Mouse (Mus musculus) forebrain, embryonic 16.5 days (tissue): ENCODE data around the gene Slc12a1. TPM values are rescaled to one million over a fixed set of nuclear protein-coding genes. Genes with fewer than 3 reads are reported as not detected.

Source experiments
- ATAC-seq: fragments of 200-750 bp; cut with Nextera tagmentation; 2 replicates; pipeline ENCODE4 v1.8.0; 2017; ENCODE audit warnings: mild to moderate bottlenecking, moderate library complexity
- H3K27ac ChIP-seq: fragments of 300-500 bp; sonication (generic); 2 replicates; pipeline ENCODE4 v1.5.1; 2014; ENCODE audit warnings: low read length, control low read depth
- H3K27me3 ChIP-seq: fragments of 300-500 bp; sonication (generic); replicated peaks from 2 replicates; pipeline ENCODE4 v1.6.1; 2014; ENCODE audit warnings: low read length; ENCODE audit not compliant: control insufficient read depth, insufficient read depth
- H3K36me3 ChIP-seq: fragments of 300-500 bp; sonication (generic); 2 replicates; pipeline ENCODE4 v1.6.1; 2014; ENCODE audit not compliant: control insufficient read depth, insufficient read depth
- H3K4me1 ChIP-seq: fragments of 300-500 bp; sonication (generic); replicated peaks from 2 replicates; pipeline ENCODE4 v1.6.1; 2014; ENCODE audit warnings: low read length; ENCODE audit not compliant: control insufficient read depth, insufficient read depth
- H3K4me2 ChIP-seq: fragments of 300-500 bp; sonication (generic); 2 replicates; pipeline ENCODE4 v1.6.1; 2014; ENCODE audit warnings: mild to moderate bottlenecking, low read length, control low read depth
- H3K4me3 ChIP-seq: fragments of 300-500 bp; sonication (generic); replicated peaks from 2 replicates; pipeline ENCODE4 v1.5.1; 2014; ENCODE audit warnings: mild to moderate bottlenecking, low read length, control low read depth
- H3K9ac ChIP-seq: fragments of 300-500 bp; sonication (generic); replicated peaks from 2 replicates; pipeline ENCODE4 v1.6.1; 2014; ENCODE audit warnings: low read depth, low read length, control low read depth
- H3K9me3 ChIP-seq: fragments of 300-500 bp; sonication (generic); 2 replicates; pipeline ENCODE4 v1.6.1; 2016; ENCODE audit warnings: low read length; ENCODE audit not compliant: control insufficient read depth
- WGBS: fragments of 180-500 bp; shearing (Covaris S2); extraction: QIAGEN DNeasy Blood & Tissue Kit; methylation state at CpG from one replicate; pipeline ENCODE4 v1.1.7; 2014; 5-methylcytosine and 5-hydroxymethylcytosine counted together
- polyA plus RNA-seq: library from polyadenylated mRNA; unstranded; fragments of >200 nt; fragmentation: Nextera tagmentation; extraction: Ambion mirVana; gene quantifications from 2 replicates; pipeline ENCODE4 v1.2.1, GENCODE M21; 2015

Slc12a1 gene
- polyA plus RNA-seq, 1 experiment from 2014 or later = 0.04 TPM

DNA sequence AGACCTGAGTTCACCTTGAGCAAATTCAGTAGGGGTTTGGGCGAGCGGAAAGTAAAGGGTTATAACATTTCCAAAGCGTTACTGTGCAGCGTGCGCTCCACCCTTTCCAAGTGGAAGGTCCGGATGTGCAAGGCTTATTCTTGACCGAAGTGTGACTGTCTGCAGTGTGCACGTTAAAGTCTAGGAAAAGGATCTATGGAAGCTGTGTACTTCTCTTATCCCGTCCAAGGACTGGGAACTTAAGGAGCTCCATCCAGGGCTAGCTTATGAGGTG, 95.6 kb downstream of the Slc12a1 start:
- Histone ChIP-seq H3K27me3 (no peaks in the 10 kb centered on the region), H3K4me3 (peak overlapping the region; percentile 88), H3K4me2 (peak overlapping the region; percentile 73), H3K4me1 (peaks cover 13% of the 10 kb centered on the region), H3K9ac (peak overlapping the region; percentile 72), H3K9me3 (no peaks in the 10 kb centered on the region), H3K36me3 (0 out of 2 replicates have a peak, but pooled peaks cover 3% of the 10 kb centered on the region), H3K27ac (peak overlapping the region; percentile 87)
- 0% methylated on average over 9 of the region's 9 CpGs for WGBS
- peak; percentile 17; the same call in 1 of the 2 replicates for ATAC-seq

DNA sequence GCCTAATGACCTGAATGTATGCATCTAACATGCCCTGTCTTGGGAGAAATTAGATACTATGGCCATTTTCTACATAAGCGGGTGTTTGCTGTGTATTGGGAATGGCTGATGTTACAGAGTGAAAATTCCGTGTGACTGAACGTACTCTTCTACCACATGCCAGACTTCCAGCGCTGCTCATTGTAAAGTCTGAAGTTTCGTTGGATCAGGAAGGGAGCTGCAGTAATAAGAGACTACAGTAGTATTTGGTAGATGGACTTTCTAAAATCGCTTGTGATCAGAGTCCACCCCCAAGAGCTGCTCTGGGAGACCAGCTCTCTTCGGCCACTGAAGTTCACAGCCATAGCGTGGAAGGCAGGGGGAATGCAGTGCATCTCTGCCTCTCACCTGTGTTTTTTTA, 96.0 kb downstream of the Slc12a1 start:
- ATAC-seq = no peak
- Histone ChIP-seq H3K4me3 (peak overlapping the region; percentile 88), H3K27ac (peak overlapping the region; percentile 87; the same call in 1 of the 2 replicates), H3K9ac (peak overlapping the region; percentile 72), H3K27me3 (no peaks in the 10 kb centered on the region), H3K36me3 (0 out of 2 replicates have a peak, but pooled peaks cover 3% of the 10 kb centered on the region), H3K9me3 (no peaks in the 10 kb centered on the region), H3K4me1 (peaks cover 13% of the 10 kb centered on the region), H3K4me2 (peak overlapping the region; percentile 73)
- WGBS = 1% methylated on average over 8 of the region's 8 CpGs

DNA sequence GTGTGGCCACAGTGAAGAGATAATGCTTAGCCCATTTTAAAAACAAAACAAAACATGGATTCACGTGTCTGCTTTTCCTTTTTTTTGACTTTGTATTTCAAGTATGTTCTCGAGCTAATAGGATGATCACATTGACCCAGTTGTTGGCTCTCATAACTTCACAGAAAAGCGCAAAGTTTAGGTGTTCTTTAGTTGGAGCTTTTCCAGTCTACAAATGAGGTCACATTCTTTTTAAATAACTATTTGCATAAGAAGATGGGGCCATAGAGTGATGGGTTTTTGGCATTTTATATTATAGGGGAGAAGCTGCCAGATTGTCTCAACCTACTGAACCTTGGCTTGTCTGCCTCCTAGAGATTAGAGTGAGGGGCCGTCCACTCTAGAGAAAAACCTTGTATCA, 97.0 kb downstream of the Slc12a1 start:
- Histone ChIP-seq H3K9ac (no peak overlapping the region), H3K4me3 (no peak overlapping the region), H3K27ac (no peak overlapping the region), H3K36me3 (peaks cover 11% of the 10 kb centered on the region), H3K9me3 (0 out of 2 replicates have a peak, but pooled peaks cover 2% of the 10 kb centered on the region), H3K27me3 (no peaks in the 10 kb centered on the region), H3K4me2 (no peak overlapping the region; the same call in 1 of the 2 replicates), H3K4me1 (peaks cover 13% of the 10 kb centered on the region)
- WGBS = 74% methylated on average over 4 of the region's 4 CpGs
- ATAC-seq = no peak

DNA sequence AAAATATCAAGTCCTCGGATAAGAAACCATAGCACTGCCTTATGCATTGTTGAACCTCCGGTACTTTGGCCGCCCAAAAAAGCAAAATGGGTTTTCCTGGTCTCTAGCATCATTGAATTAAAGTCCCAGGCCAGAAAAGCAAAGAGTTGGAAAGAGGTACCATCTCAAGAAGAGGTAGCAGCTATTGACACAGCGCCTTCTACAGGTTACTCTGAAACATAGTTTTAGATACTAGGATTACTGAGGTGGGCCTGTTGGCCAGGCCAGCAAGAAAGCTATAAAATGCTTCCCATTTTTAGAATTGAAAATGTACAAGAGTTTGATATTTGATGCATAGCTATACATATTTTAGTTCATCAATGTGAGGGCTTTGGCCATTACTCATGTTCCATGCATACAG, 97.6 kb downstream of the Slc12a1 start:
- peaks cover 16% of the 10 kb centered on the region for H3K36me3 ChIP-seq
- H3K27ac ChIP-seq = no peak overlapping the region
- WGBS = 89% methylated on average over 4 of the region's 4 CpGs
- H3K9me3 ChIP-seq = peaks cover 6% of the 10 kb centered on the region; the same call in 1 of the 2 replicates
- no peak overlapping the region for H3K4me3 ChIP-seq
- no peak overlapping the region for H3K4me2 ChIP-seq
- H3K9ac ChIP-seq = no peak overlapping the region
- ATAC-seq = no peak
- peaks cover 13% of the 10 kb centered on the region for H3K4me1 ChIP-seq
- no peaks in the 10 kb centered on the region for H3K27me3 ChIP-seq

DNA sequence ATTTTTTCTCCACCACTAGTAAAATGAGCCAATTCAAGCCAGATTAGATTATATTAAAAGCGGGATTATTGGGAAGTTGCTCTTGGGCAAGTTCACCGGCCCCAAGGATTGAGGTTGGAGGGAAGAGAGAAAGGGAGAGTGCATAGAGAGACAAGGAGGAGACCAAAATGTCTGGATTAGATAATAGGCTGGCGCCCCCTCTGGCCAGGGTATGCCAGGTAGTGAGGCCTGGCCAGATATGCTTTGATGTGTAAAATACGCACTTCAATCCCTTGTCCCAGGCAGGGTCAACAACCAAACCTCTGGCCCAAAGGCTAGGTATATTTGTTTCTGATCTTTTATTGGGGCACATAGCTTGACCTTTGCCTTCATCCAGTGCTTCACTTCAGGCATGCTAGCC, 99.5 kb downstream of the Slc12a1 start:
- Histone ChIP-seq H3K27me3 (no peaks in the 10 kb centered on the region), H3K4me1 (peaks cover 9% of the 10 kb centered on the region), H3K36me3 (peaks cover 16% of the 10 kb centered on the region), H3K4me2 (no peak overlapping the region), H3K4me3 (no peak overlapping the region), H3K27ac (no peak overlapping the region), H3K9me3 (peaks cover 6% of the 10 kb centered on the region; the same call in 1 of the 2 replicates), H3K9ac (no peak overlapping the region)
- WGBS = 91% methylated on average over 4 of the region's 4 CpGs
- no peak for ATAC-seq

DNA sequence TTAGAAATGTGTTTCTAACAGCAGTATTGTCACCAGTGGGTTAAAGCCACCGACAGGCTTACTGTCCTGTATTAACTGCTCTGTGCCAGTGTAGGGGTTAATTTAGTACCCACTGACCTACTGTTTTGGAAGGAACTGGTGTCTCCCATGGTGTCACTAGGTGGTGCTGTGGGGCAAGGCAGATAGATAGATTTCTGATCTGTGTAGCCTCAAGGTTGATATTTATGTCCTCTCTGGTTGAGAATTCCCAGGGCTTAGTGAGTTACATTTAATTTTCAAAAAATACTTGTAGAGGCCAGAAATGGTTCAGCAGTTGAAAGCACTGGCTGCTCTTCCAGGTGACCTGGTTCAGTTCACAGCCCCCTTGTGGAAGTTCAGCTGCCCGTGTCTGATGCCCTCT, 100.0 kb downstream of the Slc12a1 start:
- Histone ChIP-seq H3K9ac (no peak overlapping the region), H3K36me3 (peaks cover 20% of the 10 kb centered on the region), H3K9me3 (peaks cover 6% of the 10 kb centered on the region; the same call in 1 of the 2 replicates), H3K4me1 (peaks cover 9% of the 10 kb centered on the region), H3K27ac (no peak overlapping the region), H3K4me3 (no peak overlapping the region), H3K27me3 (no peaks in the 10 kb centered on the region), H3K4me2 (no peak overlapping the region)
- no peak for ATAC-seq
- 71% methylated on average over 2 of the region's 2 CpGs for WGBS

DNA sequence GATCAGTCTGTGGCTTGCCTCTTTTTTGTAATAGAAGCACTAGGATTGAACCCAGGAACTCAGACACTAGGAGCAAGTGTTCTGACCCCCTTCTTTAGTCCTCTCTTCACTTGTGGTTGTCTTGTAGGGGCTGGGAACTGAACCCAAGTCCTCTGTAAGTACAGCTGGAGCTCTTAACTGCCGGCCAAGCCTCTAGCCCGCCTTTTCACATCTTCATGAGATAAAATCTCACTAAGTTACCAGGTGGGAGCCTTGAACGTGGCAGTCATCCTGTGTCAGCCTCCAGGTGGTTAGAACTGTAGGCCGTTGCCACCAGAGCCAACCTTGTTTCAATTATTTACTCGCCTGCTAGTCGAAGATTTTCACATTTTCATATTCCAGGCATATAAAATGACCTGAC, 101.4 kb downstream of the Slc12a1 start:
- peaks cover 6% of the 10 kb centered on the region; the same call in 1 of the 2 replicates for H3K9me3 ChIP-seq
- H3K4me3 ChIP-seq = no peak overlapping the region
- peaks cover under 1% of the 10 kb centered on the region for H3K4me1 ChIP-seq
- 96% methylated on average over 6 of the region's 6 CpGs for WGBS
- H3K27me3 ChIP-seq = no peaks in the 10 kb centered on the region
- ATAC-seq = no peak
- no peak overlapping the region for H3K4me2 ChIP-seq
- H3K36me3 ChIP-seq = peaks cover 25% of the 10 kb centered on the region
- no peak overlapping the region for H3K27ac ChIP-seq
- H3K9ac ChIP-seq = no peak overlapping the region

DNA sequence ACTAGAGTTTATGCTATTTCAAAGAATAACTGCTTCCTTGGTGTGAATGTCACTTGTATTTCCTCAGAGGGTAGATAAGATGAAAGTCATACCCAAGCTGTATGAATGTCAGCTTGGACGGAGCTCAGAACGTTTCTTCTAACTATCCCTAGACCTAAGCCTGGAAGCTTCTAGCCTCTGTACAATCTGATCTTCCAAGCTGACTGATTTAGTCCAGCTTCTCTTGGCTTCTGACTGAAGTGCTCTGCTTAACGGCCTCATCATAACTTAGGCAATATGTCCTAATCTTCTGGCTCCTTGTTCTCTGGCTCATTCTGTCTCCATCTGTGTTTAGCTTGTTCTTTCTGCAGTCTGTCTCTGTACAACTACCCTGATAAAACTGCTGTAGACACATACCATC, 102.3 kb downstream of the Slc12a1 start:
- peaks cover 6% of the 10 kb centered on the region; the same call in 1 of the 2 replicates for H3K9me3 ChIP-seq
- no peak overlapping the region for H3K4me2 ChIP-seq
- H3K4me1 ChIP-seq = no peaks in the 10 kb centered on the region
- no peak for ATAC-seq
- no peak overlapping the region for H3K27ac ChIP-seq
- 95% methylated on average over 3 of the region's 3 CpGs for WGBS
- no peak overlapping the region for H3K9ac ChIP-seq
- H3K4me3 ChIP-seq = no peak overlapping the region
- no peaks in the 10 kb centered on the region for H3K27me3 ChIP-seq
- H3K36me3 ChIP-seq = peaks cover 25% of the 10 kb centered on the region

DNA sequence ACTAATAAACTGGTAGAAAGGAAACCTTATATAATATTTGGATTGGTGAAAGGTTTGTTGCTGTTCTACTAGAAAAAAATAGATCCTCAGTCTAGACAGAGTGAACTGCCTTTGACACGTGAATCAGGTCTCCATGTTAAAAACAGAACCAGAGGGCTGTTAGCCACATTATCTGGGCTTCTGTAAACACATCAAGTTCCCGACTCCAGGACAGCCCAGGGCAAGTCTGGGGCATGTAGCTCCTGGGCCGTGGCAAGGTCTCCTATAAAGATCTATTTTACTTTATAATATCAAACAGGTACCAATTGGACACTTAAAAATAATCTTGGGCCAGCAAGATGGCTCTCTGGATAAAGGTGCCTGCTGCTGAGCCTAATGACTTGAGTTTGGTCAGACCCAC, 103.6 kb downstream of the Slc12a1 start:
- H3K27me3 ChIP-seq = no peaks in the 10 kb centered on the region
- no peak overlapping the region for H3K27ac ChIP-seq
- no peak overlapping the region for H3K9ac ChIP-seq
- ATAC-seq = no peak
- H3K9me3 ChIP-seq = peaks cover 6% of the 10 kb centered on the region; the same call in 1 of the 2 replicates
- H3K4me1 ChIP-seq = no peaks in the 10 kb centered on the region
- no peak overlapping the region for H3K4me2 ChIP-seq
- H3K36me3 ChIP-seq = peaks cover 22% of the 10 kb centered on the region
- no peak overlapping the region for H3K4me3 ChIP-seq
- 88% methylated on average over 3 of the region's 3 CpGs for WGBS
